Mouse (Mus musculus) kidney, adult 2 months (tissue): Measurements from ENCODE around the gene Fam57a. TPM values are rescaled to one million over a fixed set of nuclear protein-coding genes. Genes with fewer than 3 reads are reported as not detected.

Source experiments
- DNase-seq: peaks from one replicate; pipeline ENCODE4 v3.0.0; 2021
- H3K27ac ChIP-seq: fragments of 200-500 bp; 2 replicates; pipeline ENCODE4 v1.5.1; 2012; ENCODE audit warnings: low read depth, low read length, control low read depth, inconsistent platforms; ENCODE audit not compliant: insufficient read depth
- H3K27me3 ChIP-seq: fragments of 200-500 bp; replicated peaks from 2 replicates; pipeline ENCODE4 v1.6.1; 2012; ENCODE audit warnings: mild to moderate bottlenecking, moderate library complexity, low read length, inconsistent platforms; ENCODE audit not compliant: control insufficient read depth, insufficient read depth
- H3K36me3 ChIP-seq: fragments of 200-500 bp; 2 replicates; pipeline ENCODE4 v1.6.1; 2012; ENCODE audit warnings: mild to moderate bottlenecking, moderate library complexity, low read length, inconsistent platforms; ENCODE audit not compliant: control insufficient read depth, insufficient read depth
- H3K4me1 ChIP-seq: fragments of 200-500 bp; 2 replicates; pipeline ENCODE4 v1.6.1; 2011; ENCODE audit warnings: low read length; ENCODE audit not compliant: control insufficient read depth, insufficient read depth
- H3K4me3 ChIP-seq: fragments of 200-500 bp; 2 replicates; pipeline ENCODE4 v1.5.1; 2011; ENCODE audit warnings: mild to moderate bottlenecking, low read depth, low read length, control low read depth; ENCODE audit not compliant: insufficient read depth
- CTCF ChIP-seq: fragments of 200-500 bp; conservative IDR thresholded peaks from 2 replicates; pipeline ENCODE4 v1.5.1; 2011; ENCODE audit warnings: low read depth, mild to moderate bottlenecking, control low read depth, low read length, moderate library complexity, mixed read lengths; ENCODE audit not compliant: insufficient read depth, insufficient read length
- POLR2A ChIP-seq: fragments of 200-500 bp; IDR thresholded peaks from one replicate; pipeline ENCODE4 v1.6.1; 2011; ENCODE audit warnings: low read depth, low read length, control low read depth
- WGBS: fragments of 180-500 bp; shearing (Covaris S2); methylation state at CpG from one replicate; pipeline ENCODE4 v1.1.7; 2018; 5-methylcytosine and 5-hydroxymethylcytosine counted together
- polyA plus RNA-seq: library from polyadenylated mRNA; depleted of rRNA; stranded (reverse); fragments of >200 nt; gene quantifications from 2 replicates; pipeline ENCODE4 v1.2.3, GENCODE M21; 2012

Gene Fam57a
- polyA plus RNA-seq, 1 experiment = 5.8 TPM

DNA sequence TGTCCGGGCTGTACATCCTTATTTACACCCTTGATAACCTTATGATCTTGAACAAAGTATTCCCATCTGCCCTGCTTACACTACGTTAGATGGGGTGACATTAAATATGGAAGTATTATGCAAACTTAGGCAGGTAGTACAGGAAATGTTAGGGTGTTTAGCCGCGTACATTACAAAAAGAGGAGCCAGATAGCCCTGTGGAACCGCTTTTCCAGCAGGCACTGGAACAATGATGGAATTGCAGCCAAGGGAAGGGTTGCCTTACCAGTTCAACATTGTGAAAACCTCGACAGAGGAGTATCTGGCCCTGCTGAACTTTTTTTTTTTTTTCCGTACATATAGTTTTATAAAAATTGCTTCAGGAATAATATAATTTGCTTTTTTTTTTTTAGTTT lies 672 bp downstream of the Fam57a start:
- no peak for TF ChIP-seq CTCF
- TF ChIP-seq POLR2A = no peak
- 13% methylated on average over 7 of the region's 7 CpGs for WGBS
- H3K27me3 ChIP-seq = no peaks in the 10 kb centered on the region
- H3K27ac ChIP-seq = no peak overlapping the region
- peak overlapping the region; percentile 93 for H3K4me3 ChIP-seq
- no peak for DNase-seq
- H3K36me3 ChIP-seq = no peaks in the 10 kb centered on the region; the same call in 1 of the 2 replicates
- H3K4me1 ChIP-seq = no peaks in the 10 kb centered on the region

DNA sequence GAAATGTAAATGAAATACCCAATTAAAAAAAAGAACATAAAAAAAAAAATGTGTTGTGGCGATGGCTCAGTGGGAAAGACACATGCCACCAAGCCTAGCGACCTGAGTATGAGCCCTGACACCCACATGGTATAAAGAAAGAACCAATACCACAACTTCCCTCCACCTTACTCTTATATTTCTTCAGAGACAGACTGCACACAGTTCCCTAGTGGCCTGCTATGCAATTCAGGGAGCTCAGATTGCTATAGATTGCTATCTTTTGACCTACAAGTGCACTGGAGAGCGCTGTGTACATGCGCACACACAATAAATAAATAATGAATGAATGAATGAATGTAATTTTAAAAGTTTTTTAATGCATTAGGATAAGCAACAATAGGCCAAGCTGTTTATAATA lies 4.3 kb downstream of the Fam57a start:
- Histone ChIP-seq H3K36me3 (no peaks in the 10 kb centered on the region), H3K27me3 (no peaks in the 10 kb centered on the region), H3K4me1 (no peaks in the 10 kb centered on the region), H3K4me3 (no peak overlapping the region), H3K27ac (no peak overlapping the region)
- no peak for DNase-seq
- TF ChIP-seq CTCF (no peak), POLR2A (no peak)
- WGBS = 80% methylated on average over 4 of the region's 4 CpGs

DNA sequence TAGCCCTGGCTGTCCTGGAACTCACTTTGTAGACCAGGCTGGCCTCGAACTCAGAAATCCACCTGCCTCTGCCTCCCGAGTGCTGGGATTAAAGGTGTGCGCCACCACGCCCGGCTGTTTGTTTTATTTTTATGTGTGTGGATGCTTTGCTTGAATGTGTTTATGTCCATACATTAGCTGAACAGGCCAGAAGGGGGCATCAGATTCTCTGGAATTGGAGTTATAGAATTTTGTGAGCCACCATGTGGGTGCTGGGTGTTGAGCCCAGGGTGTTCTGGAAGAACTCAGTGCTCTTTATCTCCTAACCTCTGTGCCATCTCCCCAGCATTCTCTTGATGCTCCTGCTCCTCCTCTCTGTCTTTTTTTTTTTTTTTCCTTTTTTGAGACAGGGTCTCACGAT lies 7.4 kb downstream of the Fam57a start:
- 94% methylated on average over 6 of the region's 6 CpGs for WGBS
- TF ChIP-seq POLR2A (no peak), CTCF (no peak)
- DNase-seq = no peak
- H3K27me3 ChIP-seq = no peaks in the 10 kb centered on the region
- no peaks in the 10 kb centered on the region for H3K4me1 ChIP-seq
- no peaks in the 10 kb centered on the region for H3K36me3 ChIP-seq
- H3K27ac ChIP-seq = no peak overlapping the region
- H3K4me3 ChIP-seq = no peak overlapping the region

DNA sequence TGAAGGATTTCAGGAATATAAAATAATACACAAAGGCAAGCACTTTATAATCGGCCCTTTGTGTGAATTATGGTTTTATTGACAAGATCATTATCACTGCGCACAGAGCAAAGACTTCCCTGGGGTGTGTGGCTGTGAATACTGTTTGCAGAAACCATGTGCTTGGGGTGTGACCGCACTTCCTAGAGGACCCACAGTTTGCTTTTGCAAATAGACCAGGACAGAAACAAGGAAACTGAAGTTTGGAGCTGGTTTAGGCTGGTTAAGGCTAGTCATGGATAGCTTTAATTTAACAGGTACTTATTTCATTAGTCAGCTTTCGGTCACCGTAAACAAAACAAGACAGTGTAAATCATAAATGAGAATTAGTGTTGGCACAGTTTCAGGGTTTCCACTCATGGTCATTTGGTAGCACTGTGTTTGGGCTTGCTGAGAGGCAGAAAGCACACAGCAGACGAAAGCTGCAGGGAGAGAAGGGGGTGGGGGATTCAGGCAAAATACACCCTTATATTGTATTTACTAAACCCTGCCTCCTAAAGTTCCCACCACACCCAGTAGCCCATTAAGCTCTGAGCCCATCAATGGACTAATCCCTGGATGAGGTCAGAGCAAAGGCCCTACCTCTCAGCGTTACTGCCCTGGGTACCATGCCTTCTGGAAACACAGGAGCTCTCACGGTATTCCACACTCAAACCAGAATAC lies 17.0 kb downstream of the Fam57a start:
- H3K27ac ChIP-seq = no peak overlapping the region
- H3K4me1 ChIP-seq = no peaks in the 10 kb centered on the region; the same call in 1 of the 2 replicates
- no peak for TF ChIP-seq POLR2A
- TF ChIP-seq CTCF = no peak
- 44% methylated on average over 8 of the region's 8 CpGs for WGBS
- no peak overlapping the region for H3K4me3 ChIP-seq
- no peaks in the 10 kb centered on the region for H3K27me3 ChIP-seq
- H3K36me3 ChIP-seq = no peaks in the 10 kb centered on the region
- peak; percentile 27 for DNase-seq

DNA sequence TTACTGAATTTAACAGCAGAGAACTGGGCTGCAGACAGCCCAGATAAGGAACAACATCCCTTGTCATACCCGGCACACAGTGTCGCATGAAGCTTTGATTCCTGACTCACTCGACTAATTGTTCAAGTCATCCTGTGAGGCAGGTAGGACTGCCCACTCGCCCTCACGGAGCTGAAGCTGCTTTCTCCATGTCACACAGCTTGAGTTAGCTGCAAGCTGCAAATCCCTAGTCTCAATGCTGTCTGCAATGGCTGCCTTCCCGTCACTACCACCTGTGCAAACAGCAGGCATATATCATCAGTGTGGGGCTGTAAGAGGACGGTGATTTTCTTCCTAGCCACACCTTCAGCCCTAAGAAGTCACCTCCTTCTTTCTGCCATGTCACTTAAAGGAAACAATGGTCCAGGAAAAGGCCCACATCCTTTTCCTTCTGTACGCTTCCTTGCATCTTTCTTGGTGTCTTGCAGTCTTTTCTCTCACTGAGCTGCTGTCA lies 17.6 kb downstream of the Fam57a start:
- no peak for TF ChIP-seq CTCF
- no peak for TF ChIP-seq POLR2A
- Histone ChIP-seq H3K4me1 (no peaks in the 10 kb centered on the region; the same call in 1 of the 2 replicates), H3K36me3 (no peaks in the 10 kb centered on the region), H3K27me3 (no peaks in the 10 kb centered on the region), H3K4me3 (no peak overlapping the region), H3K27ac (no peak overlapping the region)
- no peak for DNase-seq
- 66% methylated on average over 8 of the region's 8 CpGs for WGBS

DNA sequence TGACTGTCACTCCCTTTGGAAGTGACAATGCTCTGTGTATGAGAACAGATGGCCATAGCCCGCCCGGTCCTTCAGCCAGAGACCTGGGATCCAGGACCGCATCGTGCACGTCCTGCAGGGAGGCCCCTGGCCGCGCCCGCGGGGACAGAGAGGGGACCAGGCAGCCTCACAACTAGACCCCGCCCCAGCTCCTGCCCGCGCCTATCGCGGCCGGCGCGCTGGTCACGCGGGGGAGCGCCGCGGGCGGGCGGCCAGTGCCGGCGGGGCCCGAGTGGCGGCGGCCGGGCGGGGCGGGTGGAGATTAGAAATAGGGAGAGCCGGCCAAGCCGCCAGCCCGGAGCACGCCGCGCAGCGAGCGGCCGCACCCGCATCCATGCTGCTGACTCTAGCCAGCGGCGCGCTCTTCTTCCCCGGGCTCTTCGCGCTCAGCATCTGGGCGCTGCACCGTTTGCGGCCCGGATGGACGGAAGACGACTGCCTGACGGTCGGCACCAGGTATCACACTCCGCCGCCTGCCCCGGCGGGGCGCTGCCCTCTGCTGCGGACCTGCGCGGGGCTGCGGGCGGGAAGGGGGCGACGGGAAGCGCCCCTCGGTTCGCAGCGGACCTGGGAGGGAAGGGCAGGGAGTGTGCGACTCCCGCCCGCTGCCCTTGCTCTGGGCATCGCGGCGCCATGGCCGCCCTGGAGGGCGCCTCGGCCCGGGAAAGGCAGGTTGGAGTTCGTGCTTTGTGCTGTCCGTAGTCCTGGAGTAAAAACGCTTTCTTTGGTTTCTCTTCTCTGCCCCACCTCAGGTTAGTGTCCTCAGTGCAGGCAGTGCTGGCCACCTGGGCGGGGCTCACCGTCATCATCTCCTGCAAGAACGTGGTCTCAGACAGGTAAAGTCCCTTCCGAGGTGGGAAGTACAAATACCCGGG lies 22.5 kb downstream of the Fam57a start:
- H3K4me3 ChIP-seq = peak overlapping the region; percentile 82
- peak; percentile 92 for DNase-seq
- H3K36me3 ChIP-seq = no peaks in the 10 kb centered on the region
- H3K27ac ChIP-seq = no peak overlapping the region
- no peaks in the 10 kb centered on the region for H3K27me3 ChIP-seq
- TF ChIP-seq CTCF = no peak
- no peak for TF ChIP-seq POLR2A
- WGBS = under 1% methylated on average over 89 of the region's 90 CpGs
- no peaks in the 10 kb centered on the region; the same call in 1 of the 2 replicates for H3K4me1 ChIP-seq

DNA sequence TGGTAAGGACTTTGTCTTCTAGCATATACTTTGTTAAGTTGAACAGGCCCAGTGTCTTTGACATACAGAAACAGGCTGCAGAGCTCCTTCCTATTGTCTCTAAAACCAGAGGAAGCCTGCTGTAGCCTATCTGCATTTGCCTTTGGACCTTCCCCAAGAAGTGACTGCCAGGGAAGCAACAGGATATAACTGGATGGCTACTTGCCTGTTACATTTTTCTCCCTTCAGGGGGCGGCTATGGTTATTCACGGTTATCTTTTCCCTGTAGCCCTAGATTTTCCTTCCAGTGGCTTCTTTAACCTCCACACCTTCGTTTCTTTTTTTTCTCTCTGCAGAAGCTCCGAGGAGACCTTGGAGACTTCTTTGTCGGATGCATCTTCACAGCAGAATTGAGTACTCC lies 27.3 kb downstream of the Fam57a start:
- no peaks in the 10 kb centered on the region for H3K36me3 ChIP-seq
- H3K4me3 ChIP-seq = no peak overlapping the region
- WGBS = 80% methylated on average over 5 of the region's 5 CpGs
- no peak for DNase-seq
- no peaks in the 10 kb centered on the region; the same call in 1 of the 2 replicates for H3K4me1 ChIP-seq
- no peak overlapping the region for H3K27ac ChIP-seq
- no peaks in the 10 kb centered on the region for H3K27me3 ChIP-seq
- TF ChIP-seq POLR2A (no peak), CTCF (no peak)
